Mouse (Mus musculus): ENCODE data around the gene Tmem230.
A peak's percentile ranks its signal among the peaks of the same experiment; 100 is the strongest.

Gene Tmem230

DNA sequence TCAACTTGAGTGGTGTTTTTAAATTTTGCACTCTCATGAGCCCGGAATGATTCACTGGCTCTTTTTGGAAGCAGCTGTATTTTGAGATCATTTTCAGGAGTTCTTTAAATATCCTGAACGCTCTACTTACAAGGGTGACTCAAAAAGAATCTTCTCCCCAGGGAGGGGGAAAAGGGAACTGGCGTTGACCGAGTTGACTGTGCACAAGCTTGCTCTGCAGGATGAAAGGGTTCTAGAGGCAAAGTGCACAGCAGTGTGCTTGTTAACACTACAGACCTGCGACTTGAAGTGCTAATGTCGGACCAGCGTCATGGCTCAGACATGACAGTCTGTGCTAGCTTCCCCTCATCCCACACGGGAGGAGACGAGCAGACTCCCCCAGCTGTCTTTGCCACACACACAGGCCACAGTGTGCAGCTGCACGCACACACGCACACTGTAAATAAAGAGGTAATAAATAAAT, 26.0 kb downstream of the Tmem230 start:
- no peaks in the 10 kb centered on the region for H3K27me3 ChIP-seq (ENCODE audit: control insufficient read depth, insufficient read depth, low read length, poor library complexity, severe bottlenecking)
- DNase-seq (ENCODE audit: low read depth, low spot score) = no peak
- no peaks in the 10 kb centered on the region for H3K36me3 ChIP-seq (ENCODE audit: control insufficient read depth, insufficient read depth, low read length, poor library complexity, severe bottlenecking)

- no peaks in the 10 kb centered on the region for H3K36me3 ChIP-seq (ENCODE audit: control insufficient read depth, insufficient read depth, low read length, poor library complexity, severe bottlenecking)
- no peaks in the 10 kb centered on the region for H3K27me3 ChIP-seq (ENCODE audit: control insufficient read depth, insufficient read depth, low read length, poor library complexity, severe bottlenecking)
- no peak for DNase-seq (ENCODE audit: low read depth, low spot score)
These were observed 35.5 kb downstream of the Tmem230 start for GRCm38 (mm10) chr2:132211995-132212656.

DNA sequence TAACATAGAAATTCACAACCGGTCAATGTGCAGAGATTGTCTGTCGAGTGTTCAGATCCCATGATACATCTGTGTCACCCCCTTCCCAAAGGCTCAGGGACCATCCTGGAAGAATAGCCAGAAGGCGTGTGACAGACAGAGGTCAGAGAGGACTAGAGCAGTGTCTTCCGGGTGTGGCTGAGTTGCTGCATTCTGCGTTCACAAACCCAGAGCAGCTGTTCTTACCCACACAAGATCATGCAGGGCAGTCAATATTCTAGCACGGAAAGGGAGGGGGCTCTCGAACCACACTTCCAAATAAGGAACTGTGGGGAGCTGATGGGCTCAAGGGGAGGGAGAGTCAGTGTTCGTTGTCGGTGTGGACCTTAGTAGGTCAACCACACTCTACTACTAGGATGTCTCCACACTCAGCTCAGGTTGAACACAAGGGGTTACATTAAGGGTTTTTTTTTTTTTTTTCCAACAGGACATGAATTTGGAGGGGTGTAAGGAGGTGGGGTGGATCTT, 36.7 kb downstream of the Tmem230 start:
- no peak for DNase-seq (ENCODE audit: low read depth, low spot score)
- Histone ChIP-seq H3K36me3 (ENCODE audit: control insufficient read depth, insufficient read depth, low read length, poor library complexity, severe bottlenecking) (no peaks in the 10 kb centered on the region), H3K27me3 (ENCODE audit: control insufficient read depth, insufficient read depth, low read length, poor library complexity, severe bottlenecking) (no peaks in the 10 kb centered on the region)

DNA sequence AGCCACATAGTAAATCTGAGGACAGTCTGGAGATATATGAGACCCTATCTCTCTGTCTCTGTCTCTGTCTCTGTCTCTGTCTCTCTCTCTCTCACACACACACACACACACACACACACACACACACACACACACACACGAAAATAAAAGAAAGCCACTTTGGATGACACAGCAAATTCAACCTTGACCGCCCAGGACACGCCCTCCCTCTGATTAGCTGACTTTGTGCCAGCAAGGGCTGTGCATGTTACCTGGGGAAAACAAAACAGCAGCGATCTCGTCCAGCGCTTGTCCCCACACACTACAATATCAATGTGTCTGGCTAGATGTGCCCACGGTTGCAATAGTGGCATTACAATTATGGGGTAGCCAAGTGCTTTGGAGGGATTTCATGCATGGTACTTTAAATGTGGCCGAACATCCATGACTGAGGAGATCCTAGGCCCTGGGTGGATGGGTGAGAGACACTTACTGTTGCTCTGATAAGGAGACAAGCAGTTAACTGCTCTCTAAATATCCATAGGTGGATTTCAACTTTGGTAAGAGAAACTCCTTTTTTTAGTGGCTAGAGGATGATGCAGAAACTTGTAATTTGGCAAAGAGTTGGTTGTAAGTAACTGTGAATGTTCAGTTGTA, 39.2 kb downstream of the Tmem230 start:
- H3K27me3 ChIP-seq (ENCODE audit: control insufficient read depth, insufficient read depth, low read length, poor library complexity, severe bottlenecking) = no peaks in the 10 kb centered on the region
- no peak for DNase-seq (ENCODE audit: low read depth, low spot score)
- H3K36me3 ChIP-seq (ENCODE audit: control insufficient read depth, insufficient read depth, low read length, poor library complexity, severe bottlenecking) = no peaks in the 10 kb centered on the region

GRCm38 (mm10) chr2:132206316-132206881, 41.2 kb downstream of the Tmem230 start:
- DNase-seq (ENCODE audit: low read depth, low spot score) = no peak
- Histone ChIP-seq H3K36me3 (ENCODE audit: control insufficient read depth, insufficient read depth, low read length, poor library complexity, severe bottlenecking) (no peaks in the 10 kb centered on the region), H3K27me3 (ENCODE audit: control insufficient read depth, insufficient read depth, low read length, poor library complexity, severe bottlenecking) (no peaks in the 10 kb centered on the region)

- no peaks in the 10 kb centered on the region for H3K36me3 ChIP-seq (ENCODE audit: control insufficient read depth, insufficient read depth, low read length, poor library complexity, severe bottlenecking)
- no peaks in the 10 kb centered on the region for H3K27me3 ChIP-seq (ENCODE audit: control insufficient read depth, insufficient read depth, low read length, poor library complexity, severe bottlenecking)
- no peak for DNase-seq (ENCODE audit: low read depth, low spot score)
These were observed 42.1 kb downstream of the Tmem230 start for GRCm38 (mm10) chr2:132205549-132205948.

GRCm38 (mm10) chr2:132203773-132204172, 43.8 kb downstream of the Tmem230 start:
- H3K27me3 ChIP-seq (ENCODE audit: control insufficient read depth, insufficient read depth, low read length, poor library complexity, severe bottlenecking) = no peaks in the 10 kb centered on the region
- no peaks in the 10 kb centered on the region for H3K36me3 ChIP-seq (ENCODE audit: control insufficient read depth, insufficient read depth, low read length, poor library complexity, severe bottlenecking)
- DNase-seq (ENCODE audit: low read depth, low spot score) = peak; percentile 8

- DNase-seq (ENCODE audit: low read depth, low spot score) = no peak
- H3K36me3 ChIP-seq (ENCODE audit: control insufficient read depth, insufficient read depth, low read length, poor library complexity, severe bottlenecking) = no peaks in the 10 kb centered on the region
- no peaks in the 10 kb centered on the region for H3K27me3 ChIP-seq (ENCODE audit: control insufficient read depth, insufficient read depth, low read length, poor library complexity, severe bottlenecking)
These were observed 44.4 kb downstream of the Tmem230 start for GRCm38 (mm10) chr2:132203186-132203585.

DNA sequence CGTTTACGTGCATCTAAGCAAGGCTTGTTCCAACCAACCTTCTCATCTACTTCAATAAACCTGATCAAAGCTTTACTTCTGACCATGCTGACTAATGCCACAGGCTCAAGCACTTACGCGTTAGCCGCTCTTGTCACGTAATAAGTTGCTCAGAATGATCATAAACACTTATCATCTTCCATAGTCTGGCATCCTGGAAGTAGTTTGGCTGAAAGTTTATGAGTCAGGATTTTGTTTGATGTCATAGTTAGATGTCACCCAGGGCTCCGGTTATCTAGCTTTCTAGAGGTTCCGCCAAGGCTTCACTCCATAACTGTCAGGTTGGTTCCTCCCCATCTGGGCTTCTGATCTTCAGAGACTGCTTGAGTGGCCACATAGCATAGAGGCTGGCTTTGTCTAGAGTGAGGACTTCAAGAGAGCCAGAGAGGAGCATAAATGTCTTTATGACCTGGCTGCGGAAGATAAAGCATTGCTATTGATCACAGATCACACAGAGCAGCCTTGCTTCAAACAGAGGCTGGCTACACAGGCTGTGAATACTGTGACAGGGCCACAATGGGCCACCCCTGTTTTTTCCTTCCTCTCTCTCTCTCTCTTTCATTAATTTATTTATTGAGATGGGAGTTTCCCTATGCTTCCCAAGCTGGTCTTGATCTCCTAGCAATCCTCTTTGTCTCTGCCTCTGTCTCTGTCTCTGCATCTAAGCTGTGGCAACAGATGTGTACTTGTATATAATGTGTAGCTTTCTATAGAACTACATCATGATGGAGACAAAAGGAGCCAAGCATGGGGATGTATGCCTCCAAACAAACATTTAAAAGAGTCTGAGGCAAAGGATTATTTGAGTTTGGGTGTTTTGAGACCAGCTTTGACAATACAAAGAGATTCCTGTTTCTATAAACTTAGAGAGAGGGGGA, 49.3 kb downstream of the Tmem230 start:
- Histone ChIP-seq H3K36me3 (ENCODE audit: control insufficient read depth, insufficient read depth, low read length, poor library complexity, severe bottlenecking) (no peaks in the 10 kb centered on the region), H3K27me3 (ENCODE audit: control insufficient read depth, insufficient read depth, low read length, poor library complexity, severe bottlenecking) (no peaks in the 10 kb centered on the region)
- DNase-seq (ENCODE audit: low read depth, low spot score) = no peak

DNA sequence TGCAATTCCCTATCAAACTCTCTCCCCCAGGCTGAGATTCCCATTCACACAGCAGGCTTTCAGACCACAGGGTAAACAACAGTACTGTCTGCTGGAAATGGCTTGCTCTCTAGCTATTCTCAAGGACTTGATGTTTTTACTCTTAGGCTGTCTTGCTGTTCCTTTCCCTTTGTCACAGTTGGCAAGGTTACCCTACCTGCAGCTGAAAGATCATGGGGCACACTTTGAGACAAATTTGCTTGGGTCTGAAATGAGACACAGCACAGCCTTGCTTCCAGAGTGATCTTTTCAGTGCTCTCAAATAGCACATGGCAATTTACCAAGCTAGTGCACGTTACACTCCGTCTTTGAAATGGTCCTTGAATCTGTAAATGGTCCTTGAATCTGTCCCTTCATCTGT, 52.0 kb downstream of the Tmem230 start:
- DNase-seq (ENCODE audit: low read depth, low spot score) = no peak
- H3K27me3 ChIP-seq (ENCODE audit: control insufficient read depth, insufficient read depth, low read length, poor library complexity, severe bottlenecking) = no peaks in the 10 kb centered on the region
- no peaks in the 10 kb centered on the region for H3K36me3 ChIP-seq (ENCODE audit: control insufficient read depth, insufficient read depth, low read length, poor library complexity, severe bottlenecking)

GRCm38 (mm10) chr2:132190602-132191161, 56.9 kb downstream of the Tmem230 start:
- H3K36me3 ChIP-seq (ENCODE audit: control insufficient read depth, insufficient read depth, low read length, poor library complexity, severe bottlenecking) = no peaks in the 10 kb centered on the region
- no peak for DNase-seq (ENCODE audit: low read depth, low spot score)

More at GRCm38 (mm10) chr2:132190602-132191161, 56.9 kb downstream of the Tmem230 start:
- H3K27me3 ChIP-seq (ENCODE audit: control insufficient read depth, insufficient read depth, low read length, poor library complexity, severe bottlenecking) = no peaks in the 10 kb centered on the region

Measured in splenic B cell, adult 2 months (primary cell).